Mouse (Mus musculus): ENCODE data around the gene Wdr95. TPM values are rescaled to one million over a fixed set of nuclear protein-coding genes. Genes with fewer than 3 reads are reported as not detected.

Gene Wdr95
- polyA plus RNA-seq, 1 experiment from 2014 or later, result 0.18 TPM

- Histone ChIP-seq H3K4me3 (replicated peaks; ENCODE audit: low read length) (no peak overlapping the region), H3K27ac (ENCODE audit: low read length) (no peak overlapping the region), H3K9me3 (replicated peaks; ENCODE audit: control insufficient read depth, low read length) (no peaks in the 10 kb centered on the region), H3K4me1 (ENCODE audit: control insufficient read depth, insufficient read depth, low read length) (no peaks in the 10 kb centered on the region), H3K9ac (ENCODE audit: low read length) (no peak overlapping the region), H3K27me3 (ENCODE audit: control insufficient read depth, insufficient read depth, low read length) (no peaks in the 10 kb centered on the region), H3K36me3 (ENCODE audit: control insufficient read depth, insufficient read depth, low read length) (no peaks in the 10 kb centered on the region), H3K4me2 (ENCODE audit: low read depth, low read length) (no peak overlapping the region)
- 32% methylated on average over 8 of the region's 8 CpGs for WGBS
- no peak for ATAC-seq (ENCODE audit: insufficient read depth, low FRiP score)
Observed at GRCm38 (mm10) chr5:149583507-149583906, 55.0 kb downstream of the Wdr95 start.

- Histone ChIP-seq H3K4me3 (replicated peaks; ENCODE audit: low read length) (no peak overlapping the region), H3K4me1 (ENCODE audit: control insufficient read depth, insufficient read depth, low read length) (no peaks in the 10 kb centered on the region), H3K4me2 (ENCODE audit: low read depth, low read length) (no peak overlapping the region), H3K9me3 (replicated peaks; ENCODE audit: control insufficient read depth, low read length) (no peaks in the 10 kb centered on the region), H3K27me3 (ENCODE audit: control insufficient read depth, insufficient read depth, low read length) (no peaks in the 10 kb centered on the region), H3K9ac (ENCODE audit: low read length) (no peak overlapping the region), H3K36me3 (ENCODE audit: control insufficient read depth, insufficient read depth, low read length) (no peaks in the 10 kb centered on the region), H3K27ac (ENCODE audit: low read length) (no peak overlapping the region)
- no peak for ATAC-seq (ENCODE audit: insufficient read depth, low FRiP score)
- 61% methylated on average over 8 of the region's 8 CpGs for WGBS
Observed at GRCm38 (mm10) chr5:149584154-149584655, 55.7 kb downstream of the Wdr95 start.

DNA sequence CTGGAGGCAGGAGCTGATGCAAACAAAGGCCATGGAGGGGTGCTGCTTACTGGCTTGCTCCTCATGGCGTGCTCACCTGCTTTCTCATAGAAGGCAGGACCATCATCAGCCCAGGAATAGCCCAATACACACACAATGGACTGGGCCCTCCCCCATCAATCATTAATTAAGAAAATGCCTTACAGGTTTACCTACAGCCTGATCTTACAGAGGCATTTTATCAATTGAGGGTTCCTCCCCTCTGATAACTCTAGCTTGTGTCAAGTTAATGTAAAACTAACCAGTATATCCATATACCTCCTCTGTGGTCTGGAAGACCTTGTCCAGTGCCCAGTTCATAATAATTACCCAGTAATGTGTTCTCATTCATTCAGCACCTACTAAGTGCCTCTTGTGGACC lies 56.8 kb downstream of the Wdr95 start:
- no peak for ATAC-seq (ENCODE audit: insufficient read depth, low FRiP score)
- H3K9me3 ChIP-seq (replicated peaks; ENCODE audit: control insufficient read depth, low read length), result no peaks in the 10 kb centered on the region
- no peaks in the 10 kb centered on the region for H3K36me3 ChIP-seq (ENCODE audit: control insufficient read depth, insufficient read depth, low read length)
- H3K4me3 ChIP-seq (replicated peaks; ENCODE audit: low read length), result no peak overlapping the region
- 68% methylated on average over 1 of the region's 1 CpGs for WGBS
- no peak overlapping the region for H3K27ac ChIP-seq (ENCODE audit: low read length)
- no peaks in the 10 kb centered on the region for H3K27me3 ChIP-seq (ENCODE audit: control insufficient read depth, insufficient read depth, low read length)
- H3K9ac ChIP-seq (ENCODE audit: low read length), result no peak overlapping the region
- H3K4me1 ChIP-seq (ENCODE audit: control insufficient read depth, insufficient read depth, low read length), result no peaks in the 10 kb centered on the region
- H3K4me2 ChIP-seq (ENCODE audit: low read depth, low read length), result no peak overlapping the region

DNA sequence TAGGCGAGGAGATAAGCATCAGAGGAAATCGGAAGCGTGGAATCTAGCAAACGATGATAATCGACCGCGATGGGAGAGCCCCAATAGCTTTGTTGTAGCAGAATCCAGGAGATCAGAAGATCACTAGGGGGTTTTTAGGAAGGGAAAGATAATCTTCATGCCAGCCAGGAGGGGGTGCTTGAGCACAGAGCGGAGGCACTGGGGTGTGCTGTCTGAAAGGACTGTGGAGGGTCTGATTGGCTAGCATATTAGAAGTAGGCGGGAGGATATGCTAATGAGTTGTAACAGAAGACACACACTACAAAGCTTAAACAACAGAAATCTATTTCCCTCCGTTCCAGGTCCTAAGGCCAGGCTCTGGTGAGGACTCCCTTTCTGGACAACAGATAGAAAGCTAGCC lies 57.4 kb downstream of the Wdr95 start:
- Histone ChIP-seq H3K4me1 (ENCODE audit: control insufficient read depth, insufficient read depth, low read length) (no peaks in the 10 kb centered on the region), H3K27ac (ENCODE audit: low read length) (no peak overlapping the region), H3K9ac (ENCODE audit: low read length) (no peak overlapping the region), H3K36me3 (ENCODE audit: control insufficient read depth, insufficient read depth, low read length) (no peaks in the 10 kb centered on the region), H3K9me3 (replicated peaks; ENCODE audit: control insufficient read depth, low read length) (no peaks in the 10 kb centered on the region), H3K4me2 (ENCODE audit: low read depth, low read length) (no peak overlapping the region), H3K4me3 (replicated peaks; ENCODE audit: low read length) (no peak overlapping the region), H3K27me3 (ENCODE audit: control insufficient read depth, insufficient read depth, low read length) (no peaks in the 10 kb centered on the region)
- 58% methylated on average over 10 of the region's 10 CpGs for WGBS
- ATAC-seq (ENCODE audit: insufficient read depth, low FRiP score), result no peak

- WGBS, result 80% methylated on average over 11 of the region's 11 CpGs
- Histone ChIP-seq H3K4me1 (ENCODE audit: control insufficient read depth, insufficient read depth, low read length) (no peaks in the 10 kb centered on the region), H3K27me3 (ENCODE audit: control insufficient read depth, insufficient read depth, low read length) (no peaks in the 10 kb centered on the region), H3K36me3 (ENCODE audit: control insufficient read depth, insufficient read depth, low read length) (no peaks in the 10 kb centered on the region), H3K9me3 (replicated peaks; ENCODE audit: control insufficient read depth, low read length) (no peaks in the 10 kb centered on the region), H3K9ac (ENCODE audit: low read length) (no peak overlapping the region), H3K4me3 (replicated peaks; ENCODE audit: low read length) (no peak overlapping the region), H3K27ac (ENCODE audit: low read length) (no peak overlapping the region), H3K4me2 (ENCODE audit: low read depth, low read length) (no peak overlapping the region)
- ATAC-seq (ENCODE audit: insufficient read depth, low FRiP score), result no peak
Observed at GRCm38 (mm10) chr5:149587327-149587895, 58.9 kb downstream of the Wdr95 start.

DNA sequence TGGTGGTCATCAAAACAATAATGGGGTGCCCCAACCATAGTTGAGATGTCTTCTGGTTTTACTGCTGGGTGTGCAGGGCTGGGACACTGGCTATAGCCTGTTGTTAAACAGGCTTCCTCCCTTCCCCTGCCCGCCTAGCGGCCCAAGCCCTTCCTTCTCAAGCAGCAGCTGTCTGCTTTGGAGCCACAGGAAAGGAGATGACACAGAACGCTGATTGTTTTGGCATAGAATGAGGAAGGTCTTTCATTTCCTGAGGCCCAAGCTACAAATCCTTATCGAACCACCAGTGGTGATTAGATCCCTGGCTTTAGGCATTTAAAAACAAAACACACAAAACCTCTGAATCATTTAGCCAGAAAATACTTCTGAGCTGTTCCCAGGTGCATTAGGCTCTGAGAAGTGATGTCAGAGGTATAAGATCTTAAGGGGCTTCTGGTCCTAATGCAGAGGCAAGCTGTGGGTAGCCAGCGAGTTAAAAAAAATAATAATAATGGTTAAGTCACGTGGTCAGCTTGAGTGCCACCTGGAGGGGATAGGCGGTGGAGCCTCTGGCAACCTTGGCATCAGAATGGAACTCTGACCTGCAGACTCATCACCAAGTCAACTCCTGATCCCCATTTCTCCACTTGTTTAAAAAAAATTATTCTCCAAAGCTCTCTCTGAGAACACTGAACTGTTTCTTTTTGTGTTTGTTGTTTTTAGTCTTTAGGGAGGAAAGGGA lies 60.5 kb downstream of the Wdr95 start:
- Histone ChIP-seq H3K9me3 (replicated peaks; ENCODE audit: control insufficient read depth, low read length) (no peaks in the 10 kb centered on the region), H3K4me1 (ENCODE audit: control insufficient read depth, insufficient read depth, low read length) (no peaks in the 10 kb centered on the region), H3K9ac (ENCODE audit: low read length) (no peak overlapping the region), H3K27me3 (ENCODE audit: control insufficient read depth, insufficient read depth, low read length) (no peaks in the 10 kb centered on the region), H3K27ac (ENCODE audit: low read length) (no peak overlapping the region), H3K4me3 (replicated peaks; ENCODE audit: low read length) (no peak overlapping the region), H3K4me2 (ENCODE audit: low read depth, low read length) (no peak overlapping the region), H3K36me3 (ENCODE audit: control insufficient read depth, insufficient read depth, low read length) (no peaks in the 10 kb centered on the region)
- 49% methylated on average over 7 of the region's 7 CpGs for WGBS
- no peak for ATAC-seq (ENCODE audit: insufficient read depth, low FRiP score)

DNA sequence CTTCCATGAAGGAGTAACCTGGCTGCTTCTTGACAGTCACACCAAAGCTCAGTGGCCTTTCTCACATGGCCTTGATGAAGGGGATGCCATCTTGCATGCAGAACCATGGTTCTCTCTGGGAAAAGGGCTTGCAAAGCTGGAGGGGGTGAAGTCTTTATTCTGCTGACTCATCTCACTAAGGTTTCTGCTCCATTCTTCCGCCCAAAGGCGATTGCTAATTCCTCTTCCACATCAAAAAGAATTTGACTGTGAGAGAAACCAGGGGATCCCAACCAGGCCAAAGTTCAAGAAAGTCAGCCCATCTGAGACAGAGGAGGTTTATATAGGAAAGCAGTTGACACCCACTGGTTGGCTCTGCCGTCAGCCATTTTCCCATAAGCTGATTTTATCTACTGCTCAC lies 61.5 kb downstream of the Wdr95 start:
- H3K36me3 ChIP-seq (ENCODE audit: control insufficient read depth, insufficient read depth, low read length), result no peaks in the 10 kb centered on the region
- no peak overlapping the region for H3K9ac ChIP-seq (ENCODE audit: low read length)
- no peaks in the 10 kb centered on the region for H3K27me3 ChIP-seq (ENCODE audit: control insufficient read depth, insufficient read depth, low read length)
- no peak for ATAC-seq (ENCODE audit: insufficient read depth, low FRiP score)
- H3K4me3 ChIP-seq (replicated peaks; ENCODE audit: low read length), result no peak overlapping the region
- no peaks in the 10 kb centered on the region for H3K4me1 ChIP-seq (ENCODE audit: control insufficient read depth, insufficient read depth, low read length)
- H3K9me3 ChIP-seq (replicated peaks; ENCODE audit: control insufficient read depth, low read length), result no peaks in the 10 kb centered on the region
- H3K4me2 ChIP-seq (ENCODE audit: low read depth, low read length), result no peak overlapping the region
- 43% methylated on average over 3 of the region's 3 CpGs for WGBS
- no peak overlapping the region for H3K27ac ChIP-seq (ENCODE audit: low read length)

- no peaks in the 10 kb centered on the region for H3K27me3 ChIP-seq (ENCODE audit: control insufficient read depth, insufficient read depth, low read length)
- ATAC-seq (ENCODE audit: insufficient read depth, low FRiP score), result no peak
- H3K4me3 ChIP-seq (replicated peaks; ENCODE audit: low read length), result no peak overlapping the region
- 79% methylated on average over 3 of the region's 3 CpGs for WGBS
- no peak overlapping the region for H3K9ac ChIP-seq (ENCODE audit: low read length)
- H3K4me1 ChIP-seq (ENCODE audit: control insufficient read depth, insufficient read depth, low read length), result no peaks in the 10 kb centered on the region
- no peak overlapping the region for H3K4me2 ChIP-seq (ENCODE audit: low read depth, low read length)
- H3K36me3 ChIP-seq (ENCODE audit: control insufficient read depth, insufficient read depth, low read length), result no peaks in the 10 kb centered on the region
- no peaks in the 10 kb centered on the region for H3K9me3 ChIP-seq (replicated peaks; ENCODE audit: control insufficient read depth, low read length)
- H3K27ac ChIP-seq (ENCODE audit: low read length), result no peak overlapping the region
Observed at GRCm38 (mm10) chr5:149594215-149594614, 65.7 kb downstream of the Wdr95 start.

DNA sequence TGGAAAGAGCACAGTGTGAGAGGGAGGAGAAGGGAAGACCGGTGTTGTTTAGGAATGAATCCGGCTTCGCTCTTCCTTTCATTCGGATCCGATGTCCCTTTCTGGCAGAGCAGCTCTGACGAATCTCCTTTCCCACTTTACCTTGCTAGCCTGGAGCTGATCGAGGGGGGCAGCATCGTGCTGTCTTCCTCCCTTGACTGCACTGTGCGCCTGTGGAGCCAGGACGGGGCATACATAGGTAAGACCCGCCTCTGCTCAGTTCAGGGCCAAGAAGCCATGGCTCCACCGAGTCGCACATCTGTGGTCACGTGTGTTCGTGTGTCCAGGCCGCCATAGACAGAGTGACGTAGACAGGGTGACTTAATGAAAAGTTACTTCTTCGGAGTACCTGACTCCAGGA lies 68.9 kb downstream of the Wdr95 start:
- Histone ChIP-seq H3K27me3 (ENCODE audit: control insufficient read depth, insufficient read depth, low read length) (no peaks in the 10 kb centered on the region), H3K9me3 (replicated peaks; ENCODE audit: control insufficient read depth, low read length) (0 out of 2 replicates have a peak, but pooled peaks cover 4% of the 10 kb centered on the region), H3K27ac (ENCODE audit: low read length) (no peak overlapping the region), H3K4me1 (ENCODE audit: control insufficient read depth, insufficient read depth, low read length) (no peaks in the 10 kb centered on the region), H3K9ac (ENCODE audit: low read length) (no peak overlapping the region), H3K4me2 (ENCODE audit: low read depth, low read length) (no peak overlapping the region), H3K36me3 (ENCODE audit: control insufficient read depth, insufficient read depth, low read length) (no peaks in the 10 kb centered on the region), H3K4me3 (replicated peaks; ENCODE audit: low read length) (no peak overlapping the region)
- WGBS, result 42% methylated on average over 18 of the region's 18 CpGs
- no peak for ATAC-seq (ENCODE audit: insufficient read depth, low FRiP score)
